Mouse (Mus musculus): ENCODE data around the gene Olfr790. TPM values are rescaled to one million over a fixed set of nuclear protein-coding genes. Genes with fewer than 3 reads are reported as not detected.

Gene Olfr790
- polyA plus RNA-seq (2017; shearing (Covaris generic)): not detected

DNA sequence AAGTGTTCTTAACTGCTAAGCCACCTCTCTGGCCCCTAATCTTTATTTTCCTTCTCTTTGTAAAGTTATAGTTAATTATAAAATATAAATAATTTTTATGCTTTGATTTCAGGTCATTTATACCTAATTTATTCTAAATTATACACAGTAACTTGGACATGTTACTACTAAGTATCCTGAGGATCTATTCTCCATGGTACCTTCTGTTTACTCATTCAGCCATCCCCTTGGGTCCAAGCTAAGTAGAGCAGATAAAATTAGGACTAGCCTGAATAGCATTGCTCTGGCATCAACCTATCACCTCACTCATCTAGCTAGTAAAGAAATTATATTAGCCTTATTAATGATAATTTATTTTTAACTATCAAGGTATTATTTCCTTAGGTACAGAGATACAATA lies at the start of gene Olfr790:
Gene Olfr790 (plus strand): TSS at position 301 of the 400 bp plus-strand sequence.

DNA sequence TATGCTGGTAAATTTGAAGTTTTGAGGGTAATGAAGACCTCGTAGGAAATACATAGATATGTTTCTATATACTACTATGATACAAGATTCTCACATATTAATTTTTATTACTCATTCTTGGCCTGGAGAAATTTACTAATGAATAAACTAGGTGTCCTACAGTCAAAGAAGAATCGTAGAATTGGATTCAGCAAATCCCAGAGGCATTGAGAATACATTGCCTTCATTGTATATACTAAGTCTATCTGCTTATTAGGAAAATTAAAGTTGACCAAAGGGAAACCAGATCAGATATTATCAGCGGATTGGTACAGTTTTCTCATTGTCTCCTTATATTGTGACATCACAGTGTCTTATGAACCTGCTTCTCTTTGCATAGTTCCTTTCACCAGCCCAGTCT lies 36.7 kb upstream of the Olfr790 start, which contains the start of gene Olfr787:
Gene Olfr787 (plus strand): TSS at position 301 of the 400 bp plus-strand sequence.

DNA sequence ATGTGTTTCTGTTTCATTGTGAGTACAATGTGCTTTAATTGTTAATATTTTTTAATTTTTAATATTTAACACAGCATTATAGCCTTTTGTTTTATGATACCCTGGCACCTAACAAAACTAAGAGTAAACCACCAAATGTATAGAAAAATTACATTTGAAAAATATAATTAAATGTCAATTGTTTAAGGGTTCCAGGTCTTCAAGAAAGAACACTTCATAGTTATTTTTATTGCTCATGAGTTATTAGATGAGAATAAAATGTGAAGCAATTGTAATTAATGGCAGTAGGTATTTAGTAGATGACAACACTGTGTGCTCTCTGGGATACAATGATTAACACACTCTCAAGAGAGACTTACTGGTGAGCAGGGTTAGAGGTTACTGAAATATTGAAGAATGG lies 27.6 kb upstream of the Olfr790 start, which contains the start of gene Olfr788:
Gene Olfr788 (plus strand): TSS at position 301 of the 400 bp plus-strand sequence.

DNA sequence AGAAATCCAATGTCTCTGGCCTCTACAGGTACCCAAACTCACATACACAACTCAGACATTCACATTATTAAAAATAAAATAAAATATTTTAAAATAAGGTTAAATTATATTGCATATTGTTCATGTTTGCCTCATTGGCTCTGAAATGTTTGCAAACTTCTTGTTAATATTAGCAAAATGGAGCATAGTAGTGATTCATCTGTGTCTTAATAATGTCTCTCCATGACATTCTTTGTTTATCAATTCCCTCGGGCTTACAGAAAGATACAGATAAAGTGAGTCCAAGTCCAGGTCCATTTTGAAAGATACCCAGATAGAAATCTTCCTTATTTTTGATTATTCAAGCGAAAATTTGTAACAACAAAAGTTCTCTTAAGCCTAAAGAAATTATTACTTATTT lies 13.8 kb upstream of the Olfr790 start, which contains the start of gene Olfr789:
Gene Olfr789 (plus strand): TSS at position 301 of the 400 bp plus-strand sequence.

DNA sequence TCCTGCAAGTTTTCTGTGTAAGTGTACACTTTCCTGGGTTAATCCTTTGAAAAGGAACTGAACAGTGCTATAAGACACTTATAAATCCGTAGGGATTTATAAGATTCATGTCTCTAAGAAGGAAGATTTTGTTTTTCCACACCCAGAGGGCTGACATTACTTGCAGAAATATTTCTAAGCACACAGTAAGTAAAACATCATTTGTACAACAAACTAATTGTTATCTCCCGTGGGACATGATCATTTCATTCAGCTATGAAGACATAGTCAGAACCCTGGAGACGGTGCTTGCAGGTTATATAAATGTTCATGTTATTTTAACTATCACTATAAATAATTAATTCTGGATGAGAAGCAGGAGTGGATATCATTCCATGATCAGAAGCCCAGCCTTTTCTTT lies 23.2 kb downstream of the Olfr790 start, which contains the start of gene Olfr791:
Gene Olfr791 (plus strand): TSS at position 301 of the 400 bp plus-strand sequence.

DNA sequence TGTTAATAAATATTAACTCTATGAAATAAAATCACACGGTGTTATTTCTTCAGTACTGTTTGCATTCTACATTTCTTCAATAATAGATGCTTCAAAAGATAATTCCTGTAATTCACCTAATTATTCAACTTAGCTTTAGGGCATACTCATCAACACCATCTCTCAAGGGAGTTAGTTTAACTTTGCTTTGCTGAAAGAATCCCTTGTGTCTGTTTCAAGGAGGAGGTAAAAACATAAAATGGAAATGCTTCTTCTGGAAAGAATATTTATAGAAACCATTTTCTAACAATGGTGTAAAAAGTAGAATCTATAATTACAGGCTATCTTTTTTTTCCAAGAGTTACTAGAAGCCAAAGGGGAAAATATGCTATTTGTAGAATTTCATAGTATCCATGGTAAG lies 40.6 kb downstream of the Olfr790 start, which contains the start of gene Olfr792:
Gene Olfr792 (plus strand): TSS at position 301 of the 400 bp plus-strand sequence.

Other genes with a start within 250 kb of the Olfr790 start
- not detected for gene Olfr776, start 239.4 kb upstream of the Olfr790 start, polyA plus RNA-seq (2017; shearing (Covaris generic))
- gene Olfr777, start 227.0 kb upstream of the Olfr790 start, polyA plus RNA-seq (2017; shearing (Covaris generic)): not detected
- gene Olfr780, start 180.4 kb upstream of the Olfr790 start, polyA plus RNA-seq (2017; shearing (Covaris generic)): not detected
- not detected for gene Olfr781, start 169.6 kb upstream of the Olfr790 start, polyA plus RNA-seq (2017; shearing (Covaris generic))
- not detected for gene Olfr782, start 149.6 kb upstream of the Olfr790 start, polyA plus RNA-seq (2017; shearing (Covaris generic))
- gene Olfr784, start 114.4 kb upstream of the Olfr790 start, polyA plus RNA-seq (2017; shearing (Covaris generic)): not detected
- not detected for gene Olfr785, start 93.1 kb upstream of the Olfr790 start, polyA plus RNA-seq (2017; shearing (Covaris generic))
- gene Olfr786, start 71.2 kb upstream of the Olfr790 start, polyA plus RNA-seq (2017; shearing (Covaris generic)): not detected
- 0.07 TPM for gene Olfr787, start 36.6 kb upstream of the Olfr790 start, polyA plus RNA-seq (2017; shearing (Covaris generic))
- not detected for gene Olfr788, start 27.5 kb upstream of the Olfr790 start, polyA plus RNA-seq (2017; shearing (Covaris generic))
- gene Olfr789, start 13.7 kb upstream of the Olfr790 start, polyA plus RNA-seq (2017; shearing (Covaris generic)): not detected
- not detected for gene Olfr791, start 23.3 kb downstream of the Olfr790 start, polyA plus RNA-seq (2017; shearing (Covaris generic))
- gene Olfr792, start 40.7 kb downstream of the Olfr790 start, polyA plus RNA-seq (2017; shearing (Covaris generic)): not detected
- not detected for gene Olfr794, start 69.2 kb downstream of the Olfr790 start, polyA plus RNA-seq (2017; shearing (Covaris generic))
- not detected for gene Olfr796, start 114.1 kb downstream of the Olfr790 start, polyA plus RNA-seq (2017; shearing (Covaris generic))
- gene Olfr798, start 129.4 kb downstream of the Olfr790 start, polyA plus RNA-seq (2017; shearing (Covaris generic)): not detected
- gene Olfr799, start 139.0 kb downstream of the Olfr790 start, polyA plus RNA-seq (2017; shearing (Covaris generic)): not detected
- not detected for gene Olfr800, start 159.2 kb downstream of the Olfr790 start, polyA plus RNA-seq (2017; shearing (Covaris generic))
- not detected for gene Olfr801, start 175.4 kb downstream of the Olfr790 start, polyA plus RNA-seq (2017; shearing (Covaris generic))
- gene Olfr802, start 189.7 kb downstream of the Olfr790 start, polyA plus RNA-seq (2017; shearing (Covaris generic)): not detected
- gene Olfr803, start 195.8 kb downstream of the Olfr790 start, polyA plus RNA-seq (2017; shearing (Covaris generic)): not detected
- gene Olfr804, start 204.7 kb downstream of the Olfr790 start, polyA plus RNA-seq (2017; shearing (Covaris generic)): not detected
- gene Olfr805, start 230.9 kb downstream of the Olfr790 start, polyA plus RNA-seq (2017; shearing (Covaris generic)): not detected
- not detected for gene Olfr806, start 243.4 kb downstream of the Olfr790 start, polyA plus RNA-seq (2017; shearing (Covaris generic))

Measured in inflammation-experienced regulatory T-cells, adult 16 weeks (primary cell).